Mouse (Mus musculus) midbrain, postnatal 0 days (tissue): Measurements from ENCODE around the gene Dnaja3. TPM values are rescaled to one million over a fixed set of nuclear protein-coding genes. Genes with fewer than 3 reads are reported as not detected.

Experiments
- ATAC-seq: fragments of 200-750 bp; cut with Nextera tagmentation; 2 replicates; pipeline ENCODE4 v1.8.0; 2017; ENCODE audit warnings: moderate number of reproducible peaks, mild to moderate bottlenecking, moderate TSS enrichment, moderate library complexity; ENCODE audit not compliant: low FRiP score
- DNase-seq: peaks from one replicate; pipeline ENCODE4 v3.0.0-alpha.2; 2015; ENCODE audit warnings: low spot score
- H3K27ac ChIP-seq: fragments of 300-500 bp; sonication (generic); 2 replicates; pipeline ENCODE4 v1.5.1; 2014; ENCODE audit warnings: low read depth, mild to moderate bottlenecking, low read length, mixed read lengths
- H3K27me3 ChIP-seq: fragments of 300-500 bp; sonication (generic); 2 replicates; pipeline ENCODE4 v1.6.1; 2014; ENCODE audit warnings: low read length, control low read depth, mixed read lengths; ENCODE audit not compliant: insufficient read depth
- H3K36me3 ChIP-seq: fragments of 300-500 bp; sonication (generic); 2 replicates; pipeline ENCODE4 v1.6.1; 2014; ENCODE audit warnings: low read length, control low read depth, mixed read lengths; ENCODE audit not compliant: insufficient read depth
- H3K4me1 ChIP-seq: fragments of 300-500 bp; sonication (generic); 2 replicates; pipeline ENCODE4 v1.6.1; 2014; ENCODE audit warnings: mild to moderate bottlenecking, control low read depth, antibody characterized with exemption, low read length, mixed read lengths; ENCODE audit not compliant: insufficient read depth
- H3K4me2 ChIP-seq: fragments of 300-500 bp; sonication (generic); 2 replicates; pipeline ENCODE4 v1.6.1; 2014; ENCODE audit warnings: low read depth, mild to moderate bottlenecking, low read length, mixed read lengths; ENCODE audit not compliant: poor library complexity, severe bottlenecking
- H3K4me3 ChIP-seq: fragments of 300-500 bp; sonication (generic); 2 replicates; pipeline ENCODE4 v1.5.1; 2014; ENCODE audit warnings: low read depth, mild to moderate bottlenecking, low read length, moderate library complexity
- H3K9ac ChIP-seq: fragments of 300-500 bp; sonication (generic); replicated peaks from 2 replicates; pipeline ENCODE4 v1.6.1; 2014; ENCODE audit warnings: mild to moderate bottlenecking, low read length, moderate library complexity, mixed read lengths; ENCODE audit not compliant: poor library complexity, severe bottlenecking
- H3K9me3 ChIP-seq: fragments of 300-500 bp; sonication (generic); 2 replicates; pipeline ENCODE4 v1.6.1; 2016; ENCODE audit warnings: low read length, control low read depth
- CTCF ChIP-seq: IDR thresholded peaks from 2 replicates; pipeline ENCODE4 v1.5.1; 2016; ENCODE audit warnings: antibody characterized with exemption, mild to moderate bottlenecking
- WGBS: fragments of 180-500 bp; shearing (Covaris S2); extraction: QIAGEN DNeasy Blood & Tissue Kit; methylation state at CpG from one replicate; pipeline ENCODE4 v1.1.7; 2014; 5-methylcytosine and 5-hydroxymethylcytosine counted together
- polyA plus RNA-seq: library from polyadenylated mRNA; unstranded; fragments of >200 nt; fragmentation: Nextera tagmentation; extraction: Ambion mirVana; gene quantifications from 2 replicates; pipeline ENCODE4 v1.2.1, GENCODE M21; 2015
- total RNA-seq: library from RNA; depleted of rRNA; stranded (reverse); fragments of >200 nt; gene quantifications from 2 replicates; pipeline ENCODE4 v1.2.3, GENCODE M21; 2014

Gene Dnaja3
- total and polyA plus RNA-seq, 2 experiments from 2014 or later: 54.1 to 65.5 TPM

- no peaks in the 10 kb centered on the region for H3K9me3 ChIP-seq
- WGBS: 45% methylated on average over 13 of the region's 13 CpGs
- H3K9ac ChIP-seq: no peak overlapping the region
- H3K27ac ChIP-seq: no peak overlapping the region
- H3K4me1 ChIP-seq: 0 out of 2 replicates have a peak, but pooled peaks cover 9% of the 10 kb centered on the region
- ATAC-seq (no peak), DNase-seq (no peak)
- no peak overlapping the region for H3K4me3 ChIP-seq
- TF ChIP-seq CTCF: no peak
- H3K36me3 ChIP-seq: peaks cover 4% of the 10 kb centered on the region; the same call in 1 of the 2 replicates
- H3K27me3 ChIP-seq: no peaks in the 10 kb centered on the region; the same call in 1 of the 2 replicates
- H3K4me2 ChIP-seq: 0 out of 2 replicates have a peak overlapping the region, but pooled peaks have one; percentile 9
These were observed 2.4 kb downstream of the Dnaja3 start for GRCm38 (mm10) chr16:4642190-4642589.

GRCm38 (mm10) chr16:4642937-4643336 is 3.1 kb downstream of the Dnaja3 start:
- Histone ChIP-seq H3K27me3 (no peaks in the 10 kb centered on the region; the same call in 1 of the 2 replicates), H3K9me3 (no peaks in the 10 kb centered on the region), H3K9ac (no peak overlapping the region), H3K4me3 (no peak overlapping the region), H3K4me2 (no peak overlapping the region), H3K36me3 (peaks cover 4% of the 10 kb centered on the region; the same call in 1 of the 2 replicates), H3K4me1 (0 out of 2 replicates have a peak, but pooled peaks cover 9% of the 10 kb centered on the region), H3K27ac (no peak overlapping the region)
- 88% methylated on average over 6 of the region's 6 CpGs for WGBS
- TF ChIP-seq CTCF: no peak
- no peak for DNase-seq
- ATAC-seq: no peak

- Histone ChIP-seq H3K4me1 (0 out of 2 replicates have a peak, but pooled peaks cover 9% of the 10 kb centered on the region), H3K9me3 (no peaks in the 10 kb centered on the region), H3K9ac (no peak overlapping the region), H3K36me3 (peaks cover 9% of the 10 kb centered on the region), H3K4me3 (no peak overlapping the region), H3K4me2 (no peak overlapping the region), H3K27me3 (no peaks in the 10 kb centered on the region; the same call in 1 of the 2 replicates), H3K27ac (no peak overlapping the region)
- no peak for TF ChIP-seq CTCF
- DNase-seq (peak; percentile 86), ATAC-seq (peak; percentile 53)
- 58% methylated on average over 11 of the region's 11 CpGs for WGBS
These were observed 4.1 kb downstream of the Dnaja3 start for GRCm38 (mm10) chr16:4643670-4644419.

GRCm38 (mm10) chr16:4645867-4646266 is 6.1 kb downstream of the Dnaja3 start:
- 80% methylated on average over 4 of the region's 4 CpGs for WGBS
- Histone ChIP-seq H3K9ac (no peak overlapping the region), H3K4me1 (no peaks in the 10 kb centered on the region), H3K36me3 (peaks cover 23% of the 10 kb centered on the region), H3K27ac (no peak overlapping the region), H3K9me3 (no peaks in the 10 kb centered on the region), H3K4me2 (no peak overlapping the region), H3K4me3 (no peak overlapping the region), H3K27me3 (no peaks in the 10 kb centered on the region; the same call in 1 of the 2 replicates)
- ATAC-seq (no peak), DNase-seq (no peak)
- TF ChIP-seq CTCF: no peak

GRCm38 (mm10) chr16:4646831-4647230 is 7.0 kb downstream of the Dnaja3 start:
- no peak for TF ChIP-seq CTCF
- Histone ChIP-seq H3K9me3 (no peaks in the 10 kb centered on the region), H3K4me3 (no peak overlapping the region), H3K4me1 (0 out of 2 replicates have a peak, but pooled peaks cover 2% of the 10 kb centered on the region), H3K27me3 (no peaks in the 10 kb centered on the region; the same call in 1 of the 2 replicates), H3K27ac (no peak overlapping the region), H3K9ac (no peak overlapping the region), H3K36me3 (peaks cover 26% of the 10 kb centered on the region), H3K4me2 (no peak overlapping the region)
- no peak for DNase-seq
- WGBS: 75% methylated on average over 4 of the region's 4 CpGs
- ATAC-seq: no peak

GRCm38 (mm10) chr16:4647651-4648141 is 7.9 kb downstream of the Dnaja3 start:
- ATAC-seq: no peak
- H3K4me3 ChIP-seq: no peak overlapping the region
- 0 out of 2 replicates have a peak, but pooled peaks cover 2% of the 10 kb centered on the region for H3K4me1 ChIP-seq
- H3K36me3 ChIP-seq: peaks cover 29% of the 10 kb centered on the region
- no peak overlapping the region for H3K27ac ChIP-seq
- WGBS: 74% methylated on average over 13 of the region's 13 CpGs
- H3K9ac ChIP-seq: no peak overlapping the region
- no peaks in the 10 kb centered on the region; the same call in 1 of the 2 replicates for H3K27me3 ChIP-seq
- peak; percentile 48 for DNase-seq
- no peak overlapping the region for H3K4me2 ChIP-seq
- no peak for TF ChIP-seq CTCF
- no peaks in the 10 kb centered on the region for H3K9me3 ChIP-seq
